Mouse (Mus musculus): ENCODE results near the gene Scube2. TPM values are rescaled to one million over a fixed set of nuclear protein-coding genes. Genes with fewer than 3 reads are reported as not detected.

Gene Scube2
- total and polyA plus RNA-seq, 3 experiments: not detected

DNA sequence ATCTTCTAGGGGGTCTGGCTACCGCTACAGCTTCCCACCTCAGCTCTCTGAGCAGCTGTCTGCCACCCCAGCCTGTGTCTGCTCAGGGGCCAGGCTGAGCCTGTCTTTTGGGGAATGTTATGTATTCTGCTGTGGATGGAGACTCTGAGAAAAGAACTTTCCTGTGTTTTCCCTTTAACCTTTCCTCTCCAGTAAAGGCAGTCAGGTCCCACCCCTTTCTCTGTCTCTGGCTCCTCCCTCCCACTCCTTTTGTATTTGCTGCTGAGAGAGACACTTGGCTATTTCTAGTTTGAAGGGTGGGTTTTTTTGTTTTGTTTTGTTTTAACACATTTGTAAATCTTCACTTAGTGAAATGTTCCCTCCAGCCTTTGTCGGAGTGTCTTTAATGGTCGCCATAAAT, 1.2 kb upstream of the Scube2 start:
- no peak overlapping the region for H3K4me2 ChIP-seq (ENCODE audit: insufficient read depth, low read depth, poor library complexity, severe bottlenecking)
- no peaks in the 10 kb centered on the region for H3K27me3 ChIP-seq (replicated peaks)
- no peak overlapping the region for H3K27ac ChIP-seq (ENCODE audit: insufficient read depth, low read depth)
- no peak overlapping the region for H3K9ac ChIP-seq (ENCODE audit: insufficient read depth, low read depth)
- TF ChIP-seq NELFE (IDR thresholded peaks at IDR 0.05; ENCODE audit: low read depth, low read length): no peak
- TF ChIP-seq ELF1 (IDR thresholded peaks at IDR 0.05; ENCODE audit: low read depth, low read length): no peak
- no peak for TF ChIP-seq ZMIZ1 (IDR thresholded peaks at IDR 0.05; ENCODE audit: low read depth, low read length)
- no peak for TF ChIP-seq E2F4 (IDR thresholded peaks at IDR 0.05; ENCODE audit: insufficient replicate concordance, low read depth, low read length)
- TF ChIP-seq POLR2AphosphoS2 (IDR thresholded peaks at IDR 0.05; ENCODE audit: low read depth, low read length): no peak
- TF ChIP-seq TBP (conservative IDR thresholded peaks at IDR 0.05; ENCODE audit: low read depth, low read length): no peak
- no peak for TF ChIP-seq JUN (IDR thresholded peaks at IDR 0.05; ENCODE audit: insufficient read depth, low read depth, low read length)
- TF ChIP-seq GABPA (IDR thresholded peaks at IDR 0.05; ENCODE audit: insufficient replicate concordance, low read depth, low read length): no peak
- TF ChIP-seq ETS1 (conservative IDR thresholded peaks at IDR 0.05; ENCODE audit: low read depth, low read length): no peak
- TF ChIP-seq ZC3H11A (IDR thresholded peaks at IDR 0.05; ENCODE audit: low read depth, low read length): no peak
- TF ChIP-seq ZKSCAN1 (IDR thresholded peaks at IDR 0.05; ENCODE audit: borderline replicate concordance, low read depth, low read length): no peak
- TF ChIP-seq RAD21 (IDR thresholded peaks at IDR 0.05; ENCODE audit: low read depth, low read length): no peak
- TF ChIP-seq IRF4 (IDR thresholded peaks at IDR 0.05; ENCODE audit: low read depth, low read length): no peak
- no peak for TF ChIP-seq KAT2A (IDR thresholded peaks at IDR 0.05; ENCODE audit: insufficient replicate concordance, low read length)
- TF ChIP-seq MAX (IDR thresholded peaks at IDR 0.05; ENCODE audit: low read length): no peak
- TF ChIP-seq UBTF (IDR thresholded peaks at IDR 0.05; ENCODE audit: low read depth, low read length): no peak
- no peak for TF ChIP-seq SMC3 (IDR thresholded peaks at IDR 0.05; ENCODE audit: low read depth, low read length)
- TF ChIP-seq CHD1 (IDR thresholded peaks at IDR 0.05; ENCODE audit: low read depth, low read length): no peak
- dilution Hi-C loops (cut with MboI; ENCODE audit: extremely low pct_ligation_motif_present, extremely low pct_unique_long_range_greater_than_20kb, low sequenced_read_pairs) (no loop called here), in situ Hi-C loops (cut with MboI; ENCODE audit: low pct_ligation_motif_present, low pct_unique_long_range_greater_than_20kb, low sequenced_read_pairs) (no loop called here)
- H3K4me1 ChIP-seq (ENCODE audit: control insufficient read depth in 1 of 2, insufficient read depth in 2 of 2): peaks cover 0 to 10% of the 10 kb centered on the region in 2 experiments; a peak in 1 of 4 replicates
- H3K79me2 ChIP-seq (replicated peaks; ENCODE audit: control insufficient read depth, extremely low read depth, insufficient read depth, poor library complexity, severe bottlenecking): no peaks in the 10 kb centered on the region
- no peak for DNase-seq (ENCODE audit: extremely low read depth)
- H3K36me3 ChIP-seq (replicated peaks in 1 of 2; ENCODE audit: control insufficient read depth in 1 of 2, insufficient read depth in 1 of 2, low read length in 1 of 2): no peaks in the 10 kb centered on the region
- H3K4me3 ChIP-seq (replicated peaks in 1 of 3; ENCODE audit: low read depth in 2 of 3, low read length in 2 of 3, poor library complexity in 1 of 3): no peak overlapping the region
- no peaks in the 10 kb centered on the region for H3K9me3 ChIP-seq (replicated peaks; ENCODE audit: low read length)

DNA sequence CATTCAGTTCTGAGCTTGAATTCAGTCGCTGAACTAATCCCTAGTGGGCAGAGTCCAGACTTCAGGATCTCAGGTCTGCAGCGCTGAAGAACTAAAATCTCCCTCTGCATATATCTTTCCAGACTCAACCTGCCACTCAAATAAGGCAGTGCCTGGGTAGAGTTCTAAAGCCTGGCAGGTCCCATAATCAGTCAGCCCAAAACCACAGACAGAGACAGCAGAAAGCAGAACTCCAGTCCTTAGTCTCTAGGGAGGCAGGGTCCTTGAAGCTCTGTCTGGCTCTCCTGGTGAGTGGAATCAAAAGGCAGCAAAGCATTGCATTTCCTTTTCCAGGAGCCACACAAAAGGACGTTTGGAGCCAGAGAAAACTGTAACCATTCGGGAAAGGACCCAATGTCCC, 1.9 kb downstream of the Scube2 start:
- H3K4me1 ChIP-seq (ENCODE audit: control insufficient read depth in 1 of 2, insufficient read depth in 2 of 2): peaks cover 0 to 10% of the 10 kb centered on the region in 2 experiments; a peak in 1 of 4 replicates
- H3K27me3 ChIP-seq (replicated peaks): no peaks in the 10 kb centered on the region
- no peaks in the 10 kb centered on the region for H3K9me3 ChIP-seq (replicated peaks; ENCODE audit: low read length)
- H3K27ac ChIP-seq (ENCODE audit: insufficient read depth, low read depth): no peak overlapping the region
- peak; percentile 27 for DNase-seq (ENCODE audit: extremely low read depth)
- H3K36me3 ChIP-seq (replicated peaks in 1 of 2; ENCODE audit: control insufficient read depth in 1 of 2, insufficient read depth in 1 of 2, low read length in 1 of 2): no peaks in the 10 kb centered on the region
- no peak overlapping the region for H3K4me3 ChIP-seq (replicated peaks in 1 of 3; ENCODE audit: low read depth in 2 of 3, low read length in 2 of 3, poor library complexity in 1 of 3)
- dilution Hi-C loops (cut with MboI; ENCODE audit: extremely low pct_ligation_motif_present, extremely low pct_unique_long_range_greater_than_20kb, low sequenced_read_pairs) (no loop called here), in situ Hi-C loops (cut with MboI; ENCODE audit: low pct_ligation_motif_present, low pct_unique_long_range_greater_than_20kb, low sequenced_read_pairs) (no loop called here)
- TF ChIP-seq CTCF (conservative IDR thresholded peaks at IDR 0.05 in 1 of 2, IDR thresholded peaks at IDR 0.05 in 1 of 2; ENCODE audit: low read depth in 2 of 2, low read length in 2 of 2) (no peak), EP300 (IDR thresholded peaks at IDR 0.05; ENCODE audit: low read length) (0 out of 2 replicates have a peak, but pooled peaks have one; percentile 12)
- H3K4me2 ChIP-seq (ENCODE audit: insufficient read depth, low read depth, poor library complexity, severe bottlenecking): no peak overlapping the region
- H3K9ac ChIP-seq (ENCODE audit: insufficient read depth, low read depth): no peak overlapping the region
- no peaks in the 10 kb centered on the region for H3K79me2 ChIP-seq (replicated peaks; ENCODE audit: control insufficient read depth, extremely low read depth, insufficient read depth, poor library complexity, severe bottlenecking)
